12 mouse cellular contexts compared by ENCODE assay signal in the genomic region with DNA sequence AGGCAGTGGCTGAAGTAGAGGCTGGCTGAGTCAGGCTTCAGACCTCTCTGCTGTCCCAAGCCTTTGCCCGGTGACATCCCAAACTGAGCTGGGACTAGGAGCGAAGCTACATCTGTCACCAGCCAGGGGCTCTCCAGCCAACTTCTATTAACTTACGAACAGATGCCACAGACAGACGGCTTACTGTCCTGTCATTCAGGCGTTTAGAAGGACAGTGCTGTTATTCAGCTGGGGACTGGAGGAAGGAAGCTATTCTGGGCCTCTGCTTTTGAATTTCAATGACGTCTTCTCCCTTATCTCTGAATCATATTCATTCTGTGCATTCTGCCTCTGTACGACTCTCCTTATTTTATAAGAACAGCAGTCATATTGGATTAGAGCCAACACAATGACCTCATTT. TPM values are rescaled to one million over a fixed set of nuclear protein-coding genes. Genes with fewer than 3 reads are reported as not detected.
DNase-seq lines count a peak whose midpoint lies in the region; ATAC-seq and TF ChIP-seq lines count a peak whose summit lies in the region.
"Had no signal": no experiment of that assay in that cellular context is flagged by ENCODE, and none has a peak within 500 bp of the region (broad histone marks: within the 10 kb centered on the region; RNA-seq: fewer than 3 reads in every experiment).

No protein-coding gene starts in this region.

- peaks cover 39% of the 10 kb centered on the region for H3K27me3 ChIP-seq in embryonic facial prominence, embryonic 13.5 days
- peaks cover 67% of the 10 kb centered on the region for H3K27me3 ChIP-seq in embryonic facial prominence, embryonic 10.5 days (replicated peaks; ENCODE audit: low read depth, poor library complexity, severe bottlenecking)
- H3K27me3 ChIP-seq in heart, embryonic 15.5 days, result peaks cover 16% of the 10 kb centered on the region
- H3K27me3 ChIP-seq in limb, embryonic 14.5 days (ENCODE audit: control insufficient read depth, insufficient read depth, low read length), result peaks cover 16% of the 10 kb centered on the region
- peaks cover 58% of the 10 kb centered on the region for H3K27me3 ChIP-seq in limb, embryonic 10.5 days (ENCODE audit: low read depth, poor library complexity, severe bottlenecking)

- no peak overlapping the region for H3K27ac ChIP-seq in embryonic facial prominence, embryonic 13.5 days
- no peak overlapping the region for H3K27ac ChIP-seq in embryonic facial prominence, embryonic 10.5 days (replicated peaks)
- peak overlapping the region; percentile 23; the same call in 1 of the 2 replicates for H3K27ac ChIP-seq in heart, embryonic 15.5 days
- H3K27ac ChIP-seq in limb, embryonic 14.5 days (replicated peaks; ENCODE audit: low read depth, low read length), result no peak overlapping the region
- H3K27ac ChIP-seq in limb, embryonic 10.5 days, result no peak overlapping the region
- H3K27ac ChIP-seq: embryonic facial prominence, embryonic 12.5 days had no signal

- H3K9ac ChIP-seq in embryonic facial prominence, embryonic 13.5 days, result 0 out of 2 replicates have a peak overlapping the region, but pooled peaks have one; percentile 11
- H3K9ac ChIP-seq in heart, embryonic 15.5 days, result no peak overlapping the region
- no peak overlapping the region for H3K9ac ChIP-seq in limb, embryonic 14.5 days (ENCODE audit: low read depth, low read length, severe bottlenecking)
- H3K9ac ChIP-seq: embryonic facial prominence, embryonic 12.5 days had no signal

- TF ChIP-seq CTCF in brain, embryonic 14.5 days (IDR thresholded peaks at IDR 0.05; ENCODE audit: borderline replicate concordance, extremely low read depth, insufficient read depth, insufficient read length), result no peak

- intact Hi-C loops in heart, postnatal 36 days (cut with DNase I), result no loop called here

- no peak overlapping the region for H3K4me2 ChIP-seq in embryonic facial prominence, embryonic 13.5 days
- peak overlapping the region; percentile 26 for H3K4me2 ChIP-seq in heart, embryonic 15.5 days
- H3K4me2 ChIP-seq in limb, embryonic 14.5 days (replicated peaks; ENCODE audit: low read depth, low read length, severe bottlenecking), result no peak overlapping the region
- H3K4me2 ChIP-seq: embryonic facial prominence, embryonic 12.5 days had no signal

- no peak for ATAC-seq in embryonic facial prominence, embryonic 13.5 days (ENCODE audit: insufficient number of reproducible peaks, insufficient read depth, low FRiP score, low TSS enrichment, low read depth)
- no peak for ATAC-seq in heart, embryonic 15.5 days (replicated peaks; ENCODE audit: insufficient number of reproducible peaks, insufficient read depth, low FRiP score, low read depth)
- ATAC-seq in limb, embryonic 14.5 days (ENCODE audit: low FRiP score, low read depth), result peak; percentile 38; the same call in 1 of the 2 replicates
- no peak for ATAC-seq in inflammation-experienced regulatory T-cells, adult 6 months

- H3K9me3 ChIP-seq in embryonic facial prominence, embryonic 13.5 days, result no peaks in the 10 kb centered on the region
- no peaks in the 10 kb centered on the region for H3K9me3 ChIP-seq in embryonic facial prominence, embryonic 10.5 days
- H3K9me3 ChIP-seq in heart, embryonic 15.5 days (replicated peaks), result no peaks in the 10 kb centered on the region
- H3K9me3 ChIP-seq in limb, embryonic 14.5 days (ENCODE audit: control insufficient read depth, low read length), result no peaks in the 10 kb centered on the region
- H3K9me3 ChIP-seq in limb, embryonic 10.5 days (replicated peaks), result no peaks in the 10 kb centered on the region
- H3K9me3 ChIP-seq: embryonic facial prominence, embryonic 12.5 days had no signal

- 18% methylated on average over 7 of the region's 7 CpGs for WGBS in embryonic facial prominence, embryonic 13.5 days
- 41% methylated on average over 7 of the region's 7 CpGs for WGBS in embryonic facial prominence, embryonic 10.5 days
- 13% methylated on average over 7 of the region's 7 CpGs for WGBS in heart, embryonic 15.5 days
- WGBS in limb, embryonic 14.5 days, result 45% methylated on average over 7 of the region's 7 CpGs
- WGBS in limb, embryonic 10.5 days, result 50% methylated on average over 7 of the region's 7 CpGs

- H3K4me3 ChIP-seq in embryonic facial prominence, embryonic 13.5 days, result no peak overlapping the region
- H3K4me3 ChIP-seq in embryonic facial prominence, embryonic 10.5 days, result no peak overlapping the region
- H3K4me3 ChIP-seq in heart, embryonic 15.5 days, result no peak overlapping the region
- no peak overlapping the region for H3K4me3 ChIP-seq in limb, embryonic 14.5 days (replicated peaks; ENCODE audit: low read length)
- H3K4me3 ChIP-seq in limb, embryonic 10.5 days, result no peak overlapping the region
- H3K4me3 ChIP-seq: embryonic facial prominence, embryonic 12.5 days had no signal

- no peak for TF ChIP-seq POLR2A in limb, embryonic 14.5 days (IDR thresholded peaks at IDR 0.05; ENCODE audit: borderline replicate concordance, extremely low read depth, insufficient read depth, insufficient read length)
- no peak for TF ChIP-seq POLR2A in brain, embryonic 14.5 days (IDR thresholded peaks at IDR 0.05; ENCODE audit: borderline replicate concordance, extremely low read depth, insufficient read depth, insufficient read length, poor library complexity, severe bottlenecking)

- no peak for DNase-seq in embryonic facial prominence, embryonic 10.5 days (ENCODE audit: low spot score)
- no peak for DNase-seq in heart, postnatal 36 days
- peak; percentile 48 for DNase-seq in limb, embryonic 14.5 days (ENCODE audit: low spot score)
- DNase-seq in limb, embryonic 10.5 days (ENCODE audit: low spot score), result no peak
- DNase-seq in brain, embryonic 14.5 days (ENCODE audit: low read depth), result peak; percentile 22
- DNase-seq: adrenal gland, postnatal 14 days; cerebellum, postnatal 25 days; heart, adult 11 months had no signal

- H3K4me1 ChIP-seq in embryonic facial prominence, embryonic 13.5 days, result peaks cover 40% of the 10 kb centered on the region
- peaks cover 31% of the 10 kb centered on the region for H3K4me1 ChIP-seq in embryonic facial prominence, embryonic 10.5 days
- peaks cover 21% of the 10 kb centered on the region for H3K4me1 ChIP-seq in heart, embryonic 15.5 days (replicated peaks)
- peaks cover 13% of the 10 kb centered on the region for H3K4me1 ChIP-seq in limb, embryonic 14.5 days (ENCODE audit: control insufficient read depth, insufficient read depth, low read length)
- H3K4me1 ChIP-seq in limb, embryonic 10.5 days, result peaks cover 10% of the 10 kb centered on the region

- no peaks in the 10 kb centered on the region for H3K36me3 ChIP-seq in embryonic facial prominence, embryonic 13.5 days
- H3K36me3 ChIP-seq in embryonic facial prominence, embryonic 10.5 days (replicated peaks), result no peaks in the 10 kb centered on the region
- H3K36me3 ChIP-seq in heart, embryonic 15.5 days, result no peaks in the 10 kb centered on the region
- H3K36me3 ChIP-seq in limb, embryonic 14.5 days (ENCODE audit: control insufficient read depth, insufficient read depth, low read length), result no peaks in the 10 kb centered on the region
- no peaks in the 10 kb centered on the region for H3K36me3 ChIP-seq in limb, embryonic 10.5 days
- H3K36me3 ChIP-seq: embryonic facial prominence, embryonic 12.5 days had no signal

RNA-seq across cellular contexts. Expression of a gene that starts 1.8 kb away (rescaled TPM):
- 33.4 and 37.7 TPM in 2 replicates for polyA plus RNA-seq in embryonic facial prominence, embryonic 13.5 days (2015; fragmentation: Nextera tagmentation; extraction: Ambion mirVana)
- polyA plus RNA-seq in embryonic facial prominence, embryonic 10.5 days (2016; fragmentation: Nextera tagmentation; extraction: Ambion mirVana), result 9.0 and 11.1 TPM in 2 replicates
- polyA plus RNA-seq in heart, embryonic 15.5 days (2015; fragmentation: Nextera tagmentation; extraction: Ambion mirVana), result 4.8 and 8.3 TPM in 2 replicates
- total RNA-seq in heart, postnatal 36 days (2021), result 1 to 10 TPM; 1.4 to 2.6 TPM
- 18.6 and 23.5 TPM in 2 replicates for polyA plus RNA-seq in limb, embryonic 14.5 days (2012; rRNA removed)
- 39.8 and 50.0 TPM in 2 replicates for polyA plus RNA-seq in limb, embryonic 14.5 days (2014; fragmentation: Nextera tagmentation; extraction: Ambion mirVana)
- 8.0 and 8.9 TPM in 2 replicates for polyA plus RNA-seq in limb, embryonic 10.5 days (2016; fragmentation: Nextera tagmentation; extraction: Ambion mirVana)
- 1.1 and 1.2 TPM in 2 replicates for polyA plus RNA-seq in brain, embryonic 14.5 days (2012; rRNA removed)
- 1 to 10 TPM; 3.9 to 6.5 (median 5.1) TPM for polyA plus RNA-seq in inflammation-experienced regulatory T-cells, adult 6 months (2017; shearing (Covaris generic))

RNA-seq across cellular contexts. Expression of a gene that starts 16.7 kb away (rescaled TPM):
- 18.9 and 19.2 TPM in 2 replicates for polyA plus RNA-seq in embryonic facial prominence, embryonic 13.5 days (2015; fragmentation: Nextera tagmentation; extraction: Ambion mirVana)
- 16.4 and 18.0 TPM in 2 replicates for polyA plus RNA-seq in embryonic facial prominence, embryonic 10.5 days (2016; fragmentation: Nextera tagmentation; extraction: Ambion mirVana)
- 10.7 and 11.9 TPM in 2 replicates for polyA plus RNA-seq in heart, embryonic 15.5 days (2015; fragmentation: Nextera tagmentation; extraction: Ambion mirVana)
- total RNA-seq in heart, postnatal 36 days (2021), result 1 to 10 TPM; 3.2 to 4.4 TPM
- 7.8 and 9.6 TPM in 2 replicates for polyA plus RNA-seq in limb, embryonic 14.5 days (2012; rRNA removed)
- 15.1 and 15.4 TPM in 2 replicates for polyA plus RNA-seq in limb, embryonic 14.5 days (2014; fragmentation: Nextera tagmentation; extraction: Ambion mirVana)
- polyA plus RNA-seq in limb, embryonic 10.5 days (2016; fragmentation: Nextera tagmentation; extraction: Ambion mirVana), result 16.7 and 18.4 TPM in 2 replicates
- polyA plus RNA-seq in brain, embryonic 14.5 days (2012; rRNA removed), result 7.6 and 7.9 TPM in 2 replicates
- polyA plus RNA-seq in inflammation-experienced regulatory T-cells, adult 6 months (2017; shearing (Covaris generic)), result 10 to 100 TPM in 2 of 3 experiments, 1 to 10 TPM in 1; 8.2 to 16.0 (median 15.3) TPM

RNA-seq across cellular contexts. Expression of a gene that starts 21.1 kb away (rescaled TPM):
- 9.7 and 13.5 TPM in 2 replicates for polyA plus RNA-seq in embryonic facial prominence, embryonic 13.5 days (2015; fragmentation: Nextera tagmentation; extraction: Ambion mirVana)
- polyA plus RNA-seq in embryonic facial prominence, embryonic 10.5 days (2016; fragmentation: Nextera tagmentation; extraction: Ambion mirVana), result 10.2 and 10.6 TPM in 2 replicates
- 3.8 and 4.9 TPM in 2 replicates for polyA plus RNA-seq in heart, embryonic 15.5 days (2015; fragmentation: Nextera tagmentation; extraction: Ambion mirVana)
- 10 to 100 TPM in 1 of 2 experiments, 1 to 10 TPM in 1; 9.6 to 10.9 TPM for total RNA-seq in heart, postnatal 36 days (2021)
- 33.4 and 43.6 TPM in 2 replicates for polyA plus RNA-seq in limb, embryonic 14.5 days (2012; rRNA removed)
- 8.9 and 10.6 TPM in 2 replicates for polyA plus RNA-seq in limb, embryonic 14.5 days (2014; fragmentation: Nextera tagmentation; extraction: Ambion mirVana)
- polyA plus RNA-seq in limb, embryonic 10.5 days (2016; fragmentation: Nextera tagmentation; extraction: Ambion mirVana), result 10.1 and 11.5 TPM in 2 replicates
- polyA plus RNA-seq in brain, embryonic 14.5 days (2012; rRNA removed), result 30.2 and 37.0 TPM in 2 replicates
- 10 to 100 TPM in 2 of 3 experiments, 1 to 10 TPM in 1; 5.0 to 15.1 (median 10.5) TPM for polyA plus RNA-seq in inflammation-experienced regulatory T-cells, adult 6 months (2017; shearing (Covaris generic))

RNA-seq across cellular contexts. Expression of a gene that starts 50.4 kb away (rescaled TPM):
- 3.4 and 4.7 TPM in 2 replicates for polyA plus RNA-seq in embryonic facial prominence, embryonic 13.5 days (2015; fragmentation: Nextera tagmentation; extraction: Ambion mirVana)
- 0.71 and 0.88 TPM in 2 replicates for polyA plus RNA-seq in embryonic facial prominence, embryonic 10.5 days (2016; fragmentation: Nextera tagmentation; extraction: Ambion mirVana)
- 2.1 and 6.9 TPM in 2 replicates for polyA plus RNA-seq in heart, embryonic 15.5 days (2015; fragmentation: Nextera tagmentation; extraction: Ambion mirVana)
- total RNA-seq in heart, postnatal 36 days (2021), result 1 to 10 TPM; 1.2 to 1.9 TPM
- 9.7 and 18.8 TPM in 2 replicates for polyA plus RNA-seq in limb, embryonic 14.5 days (2012; rRNA removed)
- polyA plus RNA-seq in limb, embryonic 14.5 days (2014; fragmentation: Nextera tagmentation; extraction: Ambion mirVana), result 17.6 and 22.6 TPM in 2 replicates
- polyA plus RNA-seq in limb, embryonic 10.5 days (2016; fragmentation: Nextera tagmentation; extraction: Ambion mirVana), result 1.0 and 1.5 TPM in 2 replicates
- polyA plus RNA-seq in brain, embryonic 14.5 days (2012; rRNA removed), result 0.82 and 0.96 TPM in 2 replicates
- 100 to 1,000 TPM; 208 to 375 (median 335) TPM for polyA plus RNA-seq in inflammation-experienced regulatory T-cells, adult 6 months (2017; shearing (Covaris generic))

RNA-seq across cellular contexts. Expression of a gene that starts 56.4 kb away (rescaled TPM):
- 6.7 and 9.4 TPM in 2 replicates for polyA plus RNA-seq in embryonic facial prominence, embryonic 13.5 days (2015; fragmentation: Nextera tagmentation; extraction: Ambion mirVana)
- polyA plus RNA-seq in embryonic facial prominence, embryonic 10.5 days (2016; fragmentation: Nextera tagmentation; extraction: Ambion mirVana), result 0.31 and 0.66 TPM in 2 replicates
- 4.7 and 9.0 TPM in 2 replicates for polyA plus RNA-seq in heart, embryonic 15.5 days (2015; fragmentation: Nextera tagmentation; extraction: Ambion mirVana)
- total RNA-seq in heart, postnatal 36 days (2021), result 10 to 100 TPM; 10.2 to 13.0 TPM
- 3.6 and 4.0 TPM in 2 replicates for polyA plus RNA-seq in limb, embryonic 14.5 days (2012; rRNA removed)
- polyA plus RNA-seq in limb, embryonic 14.5 days (2014; fragmentation: Nextera tagmentation; extraction: Ambion mirVana), result 3.5 and 4.6 TPM in 2 replicates
- 0.40 and 0.81 TPM in 2 replicates for polyA plus RNA-seq in limb, embryonic 10.5 days (2016; fragmentation: Nextera tagmentation; extraction: Ambion mirVana)
- polyA plus RNA-seq in brain, embryonic 14.5 days (2012; rRNA removed), result 0.67 and 0.79 TPM in 2 replicates
- 10 to 100 TPM; 16.6 to 23.0 (median 20.6) TPM for polyA plus RNA-seq in inflammation-experienced regulatory T-cells, adult 6 months (2017; shearing (Covaris generic))

Comparison
In these comparisons a context has a peak if more than half of its experiments do, and no peak if none do; other contexts are left out.
1. DNase-seq: peak in limb, embryonic 14.5 days (single experiment) and brain, embryonic 14.5 days (single experiment); none in embryonic facial prominence, embryonic 10.5 days (single experiment), heart, postnatal 36 days (0 of 2) and limb, embryonic 10.5 days (single experiment).